Mouse (Mus musculus): ENCODE data around the gene Cisd1.

DNA sequence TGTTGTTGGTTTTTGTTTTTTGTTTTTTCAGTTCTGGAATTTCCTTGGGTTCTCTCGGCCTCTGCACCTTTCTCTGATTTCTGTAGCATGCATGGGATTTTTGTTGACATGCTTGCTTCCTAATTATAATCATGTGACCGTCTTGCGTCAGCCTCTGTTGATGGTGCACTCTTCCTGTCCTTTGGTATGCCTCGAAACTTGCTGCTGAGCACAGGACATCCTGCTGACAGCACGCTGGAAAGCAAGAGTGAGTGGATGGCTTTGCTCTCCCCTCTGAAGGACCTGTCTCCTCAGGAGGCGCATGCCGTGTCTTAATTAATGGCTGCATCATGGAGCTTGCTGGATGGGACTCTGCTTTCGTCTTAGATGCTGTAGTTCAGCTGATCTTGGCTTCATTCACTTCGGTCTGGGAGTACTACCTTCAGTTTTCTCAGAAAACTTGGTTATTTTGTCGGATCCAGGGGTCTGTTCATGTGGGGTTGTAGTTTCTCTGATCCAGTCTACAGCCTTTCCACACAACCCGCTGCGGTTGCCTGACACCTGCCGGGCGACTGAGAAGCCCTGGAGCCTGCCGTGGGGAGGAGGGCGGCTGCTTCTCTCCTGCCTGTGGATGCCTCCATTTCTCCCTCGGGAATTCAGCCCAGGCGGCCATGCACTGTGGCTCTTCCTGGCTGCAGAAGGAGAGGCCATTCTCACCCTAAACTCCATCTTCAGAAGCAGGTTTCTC, 17.2 kb upstream of the Cisd1 start:
- no peak for TF ChIP-seq CTCF (IDR thresholded peaks at IDR 0.05; ENCODE audit: control insufficient read depth, insufficient read depth, low read length)
- TF ChIP-seq POLR2A (IDR thresholded peaks at IDR 0.05; ENCODE audit: borderline replicate concordance, control insufficient read depth, low read depth, low read length) = no peak

Data from bone marrow, adult 2 months (tissue).